Mouse (Mus musculus) ES-E14 (cell line): ENCODE measurements around the gene Lag3. TPM values are rescaled to one million over a fixed set of nuclear protein-coding genes. Genes with fewer than 3 reads are reported as not detected.
A peak's percentile ranks its signal among the peaks of the same experiment; 100 is the strongest.

ENCODE experiments used
- DNase-seq: peaks from one replicate; pipeline ENCODE4 v3.0.0-alpha.2; 2013; ENCODE audit warnings: low read depth, low spot score
- H3K27ac ChIP-seq: 2 replicates; pipeline ENCODE4 v1.5.1; 2012; ENCODE audit warnings: low read depth, mild to moderate bottlenecking, low read length, moderate library complexity, mixed read lengths; ENCODE audit not compliant: poor library complexity, insufficient read depth, severe bottlenecking
- H3K36me3 ChIP-seq: 2 replicates; pipeline ENCODE4 v1.6.1; 2012; ENCODE audit warnings: mild to moderate bottlenecking, low read length, moderate library complexity, mixed read lengths; ENCODE audit not compliant: control insufficient read depth, poor library complexity, insufficient read depth, severe bottlenecking
- H3K4me1 ChIP-seq, 2 experiments: fragments of 150-350 bp in 1 of 2; sonication (generic) in 1 of 2; 2 replicates each; pipeline ENCODE4 v1.6.1; 2012; ENCODE audit warnings: low read length in 2 of 2, mild to moderate bottlenecking in 1 of 2, mixed read lengths in 1 of 2; ENCODE audit not compliant: control insufficient read depth in 2 of 2, insufficient read depth in 2 of 2, poor library complexity in 1 of 2
- H3K4me3 ChIP-seq, 2 experiments: fragments of 150-350 bp in 1 of 2; sonication (generic) in 1 of 2; 2 replicates each; pipeline ENCODE4 v1.5.1; 2012; ENCODE audit warnings: low read length in 2 of 2, low read depth in 1 of 2, mild to moderate bottlenecking in 1 of 2, mixed read lengths in 1 of 2; ENCODE audit not compliant: insufficient read depth in 1 of 2, poor library complexity in 1 of 2, severe bottlenecking in 1 of 2
- H3K9ac ChIP-seq: 2 replicates; pipeline ENCODE4 v1.6.1; 2012; ENCODE audit warnings: low read depth, mild to moderate bottlenecking, low read length, mixed read lengths; ENCODE audit not compliant: poor library complexity, insufficient read depth, severe bottlenecking
- H3K9me3 ChIP-seq: fragments of 150-350 bp; sonication (generic); 2 replicates; pipeline ENCODE4 v1.6.1; 2012; ENCODE audit warnings: low read depth, mild to moderate bottlenecking, low read length; ENCODE audit not compliant: control insufficient read depth, insufficient read depth
- CHD2 ChIP-seq: IDR thresholded peaks from 2 replicates; pipeline ENCODE4 v1.6.1; 2014; ENCODE audit warnings: mild to moderate bottlenecking, low read depth, low read length, inconsistent platforms
- HCFC1 ChIP-seq: IDR thresholded peaks from 2 replicates; pipeline ENCODE4 v1.6.1; 2012; ENCODE audit warnings: low read length, inconsistent platforms, borderline replicate concordance; ENCODE audit not compliant: insufficient read depth
- MAFK ChIP-seq: IDR thresholded peaks from 2 replicates; pipeline ENCODE4 v1.6.1; 2014; ENCODE audit warnings: mild to moderate bottlenecking, low read depth, low read length, inconsistent platforms; ENCODE audit not compliant: insufficient read depth
- ZC3H11A ChIP-seq: IDR thresholded peaks from 2 replicates; pipeline ENCODE4 v1.6.1; 2012; ENCODE audit warnings: low read depth, mild to moderate bottlenecking, inconsistent platforms, low read length, borderline replicate concordance
- ZNF384 ChIP-seq: IDR thresholded peaks from 2 replicates; pipeline ENCODE4 v1.6.1; 2012; ENCODE audit warnings: low read depth, low read length, inconsistent platforms
- in situ Hi-C, 2 experiments: fragments of 600-800 bp; cut with MboI; formaldehyde crosslinking; loops; one replicate each; pipeline ENCODE4 v1.15.1; 2025; ENCODE audit warnings: low sequenced_read_pairs in 2 of 2, inconsistent platforms in 1 of 2; ENCODE audit not compliant: unreplicated experiment in 2 of 2
- total RNA-seq: library from RNA; depleted of rRNA; stranded (reverse); fragments of 300-350 nt; gene quantifications from 2 replicates; pipeline ENCODE4 v1.2.3, GENCODE M21; 2012; rRNA removed

The Lag3 gene
- total RNA-seq, 1 experiment = 1.2 TPM

GRCm38 (mm10) chr6:124856916-124857839 is 54.3 kb downstream of the Lag3 start, which contains the start of gene P3h3:
TSS of gene P3h3 (minus strand) at chr6:124857752.
- in situ Hi-C loops = no loop called here
- Histone ChIP-seq H3K9ac (peak within 1 kb of the TSS; percentile 87), H3K4me3 (peak within 1 kb of the TSS; percentile 79 to 81), H3K27ac (no peak within 1 kb of the TSS), H3K36me3 (no peaks in the 10 kb centered on the region; the same call in 1 of the 2 replicates), H3K9me3 (no peaks in the 10 kb centered on the region), H3K4me1 (peaks cover 7 to 37% of the 10 kb centered on the region in 2 experiments; a peak in 3 of 4 replicates)
- peak; percentile 17; the same call in 1 of the 2 replicates for TF ChIP-seq HCFC1
- no peak for TF ChIP-seq ZNF384
- TF ChIP-seq MAFK = no peak
- DNase-seq = peak; percentile 75

- H3K4me3 ChIP-seq = peak overlapping the region; percentile 79 to 81
- H3K9me3 ChIP-seq = no peaks in the 10 kb centered on the region
- TF ChIP-seq MAFK (no peak), ZNF384 (no peak), CHD2 (no peak), HCFC1 (no peak), ZC3H11A (no peak)
- H3K36me3 ChIP-seq = no peaks in the 10 kb centered on the region; the same call in 1 of the 2 replicates
- no peak for DNase-seq
- in situ Hi-C loops = no loop called here
- H3K27ac ChIP-seq = no peak overlapping the region
- peaks cover 5 to 28% of the 10 kb centered on the region in 2 experiments; a peak in 3 of 4 replicates for H3K4me1 ChIP-seq
- H3K9ac ChIP-seq = no peak overlapping the region; the same call in 1 of the 2 replicates
These were observed 55.2 kb downstream of the Lag3 start for GRCm38 (mm10) chr6:124856321-124856720.

GRCm38 (mm10) chr6:124854647-124855046 is 56.9 kb downstream of the Lag3 start:
- H3K27ac ChIP-seq = no peak overlapping the region
- H3K4me3 ChIP-seq = no peak overlapping the region
- in situ Hi-C loops = no loop called here
- DNase-seq = no peak
- H3K4me1 ChIP-seq = peaks cover 3 to 26% of the 10 kb centered on the region in 2 experiments
- TF ChIP-seq MAFK (no peak), ZNF384 (no peak), HCFC1 (no peak), CHD2 (no peak), ZC3H11A (no peak)
- no peak overlapping the region for H3K9ac ChIP-seq
- no peaks in the 10 kb centered on the region for H3K9me3 ChIP-seq
- no peaks in the 10 kb centered on the region for H3K36me3 ChIP-seq

Other genes with a start within 250 kb of the Lag3 start
- 65.5 and 107 TPM in 2 replicates for gene Lpcat3, start 248.7 kb downstream of the Lag3 start, total RNA-seq
- gene Emg1, start 199.5 kb downstream of the Lag3 start, total RNA-seq = 292 and 344 TPM in 2 replicates
- 530 and 581 TPM in 2 replicates for gene Phb2, start 199.4 kb downstream of the Lag3 start, total RNA-seq
- 15.1 and 16.5 TPM in 2 replicates for gene Ptpn6, start 173.0 kb downstream of the Lag3 start, total RNA-seq
- gene Grcc10, start 170.3 kb downstream of the Lag3 start, total RNA-seq = 108 and 128 TPM in 2 replicates
- gene Gm45234, start 155.7 kb downstream of the Lag3 start, total RNA-seq = 0.13 TPM in 1 of 2 replicates, not detected in the other
- 4.7 and 8.9 TPM in 2 replicates for gene Atn1, start 155.2 kb downstream of the Lag3 start, total RNA-seq
- 10.1 and 17.9 TPM in 2 replicates for gene Eno2, start 142.0 kb downstream of the Lag3 start, total RNA-seq
- gene Lrrc23, start 132.0 kb downstream of the Lag3 start, total RNA-seq = 0.37 TPM in 1 of 2 replicates, not detected in the other
- gene Spsb2, start 103.0 kb downstream of the Lag3 start, total RNA-seq = 6.3 and 10.1 TPM in 2 replicates
- 306 and 404 TPM in 2 replicates for gene Tpi1, start 97.4 kb downstream of the Lag3 start, total RNA-seq
- gene Usp5, start 82.2 kb downstream of the Lag3 start, total RNA-seq = 149 and 150 TPM in 2 replicates
- 128 and 137 TPM in 2 replicates for gene Cdca3, start 82.2 kb downstream of the Lag3 start, total RNA-seq
- 0.32 TPM in 1 of 2 replicates, not detected in the other for gene Gnb3, start 71.4 kb downstream of the Lag3 start, total RNA-seq
- gene P3h3, start 54.0 kb downstream of the Lag3 start, total RNA-seq = 10.1 and 15.6 TPM in 2 replicates
- gene Gpr162, start 47.7 kb downstream of the Lag3 start, total RNA-seq = 1.7 and 3.1 TPM in 2 replicates
- 0.37 and 0.49 TPM in 2 replicates for gene Cd4, start 23.5 kb downstream of the Lag3 start, total RNA-seq
- gene Ptms, start 8.4 kb upstream of the Lag3 start, total RNA-seq = 66.7 and 67.4 TPM in 2 replicates
- gene Mlf2, start 19.7 kb upstream of the Lag3 start, total RNA-seq = 179 and 196 TPM in 2 replicates
- gene Cops7a, start 53.8 kb upstream of the Lag3 start, total RNA-seq = 138 and 141 TPM in 2 replicates
- 2.9 and 6.1 TPM in 2 replicates for gene Pianp, start 85.0 kb upstream of the Lag3 start, total RNA-seq
- 25.1 and 25.6 TPM in 2 replicates for gene Zfp384, start 97.4 kb upstream of the Lag3 start, total RNA-seq
- gene Ing4, start 128.1 kb upstream of the Lag3 start, total RNA-seq = 32.4 and 50.2 TPM in 2 replicates
- 9.6 and 31.2 TPM in 2 replicates for gene Acrbp, start 138.0 kb upstream of the Lag3 start, total RNA-seq
- 5.0 and 9.3 TPM in 2 replicates for gene Lpar5, start 156.2 kb upstream of the Lag3 start, total RNA-seq
- gene Chd4, start 184.3 kb upstream of the Lag3 start, total RNA-seq = 344 and 351 TPM in 2 replicates
- gene Nop2, start 220.2 kb upstream of the Lag3 start, total RNA-seq = 159 and 174 TPM in 2 replicates
- gene Iffo1, start 233.5 kb upstream of the Lag3 start, total RNA-seq = 15.1 and 16.5 TPM in 2 replicates